Mouse (Mus musculus): ENCODE data around the gene Prps2. TPM values are rescaled to one million over a fixed set of nuclear protein-coding genes. Genes with fewer than 3 reads are reported as not detected.

Gene Prps2
- polyA plus RNA-seq, 1 experiment from 2014 or later = 35.6 TPM

- Histone ChIP-seq H3K4me1 (replicated peaks) (no peaks in the 10 kb centered on the region), H3K27me3 (replicated peaks) (no peaks in the 10 kb centered on the region), H3K36me3 (no peaks in the 10 kb centered on the region), H3K4me2 (replicated peaks) (no peak overlapping the region), H3K9ac (no peak overlapping the region), H3K27ac (no peak overlapping the region), H3K4me3 (replicated peaks) (no peak overlapping the region), H3K9me3 (no peaks in the 10 kb centered on the region)
- no peak for ATAC-seq
- WGBS = 73% methylated on average over 1 of the region's 1 CpGs
These were observed 38.2 kb downstream of the Prps2 start for GRCm38 (mm10) chrX:167344356-167344755.

DNA sequence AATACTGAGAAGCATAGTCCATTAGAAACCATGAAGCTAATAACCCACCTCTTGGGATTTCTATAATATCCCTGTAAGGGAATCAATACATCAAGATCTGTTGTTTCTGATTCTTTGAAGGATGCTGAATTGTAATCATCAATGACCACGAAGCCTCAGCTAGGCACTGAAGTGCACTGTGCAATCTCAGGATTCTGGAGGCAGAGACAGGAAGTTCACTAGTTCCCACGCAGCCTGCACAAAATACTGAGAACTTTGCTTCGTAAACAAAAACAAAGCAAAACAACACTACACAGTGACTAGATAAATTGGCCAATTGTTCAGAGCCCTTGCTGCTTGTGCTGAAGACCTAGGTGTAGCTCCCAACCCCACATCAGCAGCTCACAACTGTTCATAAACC, 40.7 kb downstream of the Prps2 start:
- H3K27ac ChIP-seq = no peak overlapping the region
- no peak overlapping the region for H3K4me3 ChIP-seq (replicated peaks)
- H3K4me1 ChIP-seq (replicated peaks) = no peaks in the 10 kb centered on the region
- no peaks in the 10 kb centered on the region for H3K36me3 ChIP-seq
- no peak for ATAC-seq
- WGBS = 90% methylated on average over 3 of the region's 3 CpGs
- H3K27me3 ChIP-seq (replicated peaks) = no peaks in the 10 kb centered on the region
- no peak overlapping the region for H3K9ac ChIP-seq
- H3K9me3 ChIP-seq = no peaks in the 10 kb centered on the region
- no peak overlapping the region for H3K4me2 ChIP-seq (replicated peaks)

- ATAC-seq = no peak
- Histone ChIP-seq H3K27ac (no peak overlapping the region), H3K4me1 (replicated peaks) (no peaks in the 10 kb centered on the region), H3K4me2 (replicated peaks) (no peak overlapping the region), H3K36me3 (no peaks in the 10 kb centered on the region), H3K4me3 (replicated peaks) (no peak overlapping the region), H3K27me3 (replicated peaks) (no peaks in the 10 kb centered on the region), H3K9me3 (no peaks in the 10 kb centered on the region), H3K9ac (no peak overlapping the region)
- 86% methylated on average over 2 of the region's 2 CpGs for WGBS
These were observed 42.4 kb downstream of the Prps2 start for GRCm38 (mm10) chrX:167340190-167340589.

DNA sequence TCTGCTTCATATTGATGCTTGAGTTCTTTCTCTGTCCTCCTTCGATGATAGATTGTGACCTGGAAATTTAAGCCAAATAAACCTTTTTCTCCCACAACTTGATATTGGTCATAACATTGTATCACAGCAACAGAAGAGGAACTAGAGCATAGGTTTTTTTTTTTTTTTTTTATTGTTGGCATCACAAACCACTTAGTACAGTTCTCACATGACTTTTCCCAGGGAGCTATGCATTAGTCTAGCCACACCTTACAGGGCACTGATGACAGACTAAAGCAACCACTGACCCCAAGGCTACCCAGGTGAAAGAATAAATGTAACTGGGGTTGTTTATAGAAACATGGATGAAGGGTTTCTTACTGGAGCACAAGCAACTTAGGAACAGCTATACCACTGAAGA, 44.6 kb downstream of the Prps2 start:
- Histone ChIP-seq H3K4me3 (replicated peaks) (no peak overlapping the region), H3K4me2 (replicated peaks) (no peak overlapping the region), H3K4me1 (replicated peaks) (no peaks in the 10 kb centered on the region), H3K27ac (no peak overlapping the region), H3K36me3 (no peaks in the 10 kb centered on the region), H3K9ac (no peak overlapping the region), H3K9me3 (no peaks in the 10 kb centered on the region), H3K27me3 (replicated peaks) (no peaks in the 10 kb centered on the region)
- WGBS = 97% methylated on average over 1 of the region's 1 CpGs
- ATAC-seq = no peak

DNA sequence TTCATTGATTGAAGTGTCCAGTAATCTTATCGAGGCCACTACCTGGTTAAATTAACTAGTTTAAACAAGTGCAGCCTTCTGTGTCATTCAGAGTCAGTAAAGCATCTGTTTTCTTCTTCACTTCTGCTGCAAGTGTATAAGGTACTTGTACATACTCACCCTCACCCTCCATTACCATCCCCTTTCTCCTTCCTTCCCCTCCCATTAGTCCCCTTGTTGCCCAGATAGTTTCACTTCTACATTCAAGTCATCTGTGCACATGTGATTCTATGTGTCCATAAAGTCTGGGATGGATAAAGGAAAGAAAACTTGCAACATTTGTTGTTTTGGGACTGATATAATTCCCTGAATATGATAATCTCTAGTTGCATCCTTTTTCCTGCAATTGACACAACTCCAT, 48.0 kb downstream of the Prps2 start:
- no peaks in the 10 kb centered on the region for H3K36me3 ChIP-seq
- no peak overlapping the region for H3K4me2 ChIP-seq (replicated peaks)
- no peaks in the 10 kb centered on the region for H3K4me1 ChIP-seq (replicated peaks)
- no peaks in the 10 kb centered on the region for H3K9me3 ChIP-seq
- 73% methylated on average over 1 of the region's 1 CpGs for WGBS
- no peaks in the 10 kb centered on the region for H3K27me3 ChIP-seq (replicated peaks)
- no peak for ATAC-seq
- no peak overlapping the region for H3K9ac ChIP-seq
- H3K27ac ChIP-seq = no peak overlapping the region
- H3K4me3 ChIP-seq (replicated peaks) = no peak overlapping the region

DNA sequence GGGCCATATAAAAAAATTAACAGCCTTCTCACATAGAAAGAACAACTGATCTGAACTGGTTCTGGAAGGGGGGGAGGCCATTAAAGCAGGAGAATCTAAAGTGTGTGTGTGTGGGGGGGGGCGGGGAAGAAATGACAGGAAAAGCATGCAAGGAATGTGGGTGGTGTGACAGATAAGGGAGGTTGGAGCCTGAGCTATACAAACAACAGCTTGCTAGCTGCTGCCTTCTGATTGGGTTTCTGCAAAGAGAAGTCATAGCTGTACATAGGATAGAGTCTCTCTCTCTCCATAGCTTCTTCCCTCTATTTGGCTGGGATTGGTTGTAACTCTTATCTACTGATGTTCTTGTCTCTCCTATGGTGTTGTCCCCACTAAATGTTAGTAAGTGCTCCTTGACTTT, 49.9 kb downstream of the Prps2 start:
- Histone ChIP-seq H3K4me1 (replicated peaks) (no peaks in the 10 kb centered on the region), H3K4me3 (replicated peaks) (no peak overlapping the region), H3K27ac (no peak overlapping the region), H3K27me3 (replicated peaks) (no peaks in the 10 kb centered on the region), H3K9ac (no peak overlapping the region), H3K9me3 (no peaks in the 10 kb centered on the region), H3K36me3 (no peaks in the 10 kb centered on the region), H3K4me2 (replicated peaks) (no peak overlapping the region)
- no peak; the same call in 1 of the 2 replicates for ATAC-seq
- WGBS = 57% methylated on average over 1 of the region's 1 CpGs

GRCm38 (mm10) chrX:167330993-167331392, 51.6 kb downstream of the Prps2 start:
- H3K27me3 ChIP-seq (replicated peaks) = no peaks in the 10 kb centered on the region
- no peaks in the 10 kb centered on the region for H3K9me3 ChIP-seq
- ATAC-seq = no peak

DNA sequence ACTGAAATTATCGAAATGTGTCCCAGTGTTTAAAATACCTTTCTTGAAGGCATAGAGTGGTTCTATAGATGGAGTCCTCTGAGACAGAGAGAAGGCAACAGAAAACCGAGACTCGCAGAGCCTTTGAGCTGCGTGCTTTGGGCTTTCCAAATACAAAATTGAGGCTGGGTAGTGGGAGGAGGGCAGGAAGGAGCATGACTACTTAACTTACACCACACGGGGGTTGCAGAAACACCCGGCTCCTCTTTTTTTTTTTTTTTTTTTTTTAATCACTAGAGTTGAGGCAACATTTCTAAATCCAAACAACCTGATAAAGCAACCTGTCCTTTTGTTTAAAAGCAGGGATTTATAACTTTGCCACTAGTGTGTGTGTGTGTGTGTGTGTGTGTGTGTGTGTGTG, 52.1 kb downstream of the Prps2 start, which contains the start of gene Tlr7:
Tlr7 (minus strand) TSS at position 160 of the 400 bp plus-strand sequence.
- Histone ChIP-seq H3K9me3 (no peaks in the 10 kb centered on the region), H3K9ac (no peak within 1 kb of the TSS), H3K4me2 (replicated peaks) (no peak within 1 kb of the TSS), H3K27ac (no peak within 1 kb of the TSS), H3K4me1 (replicated peaks) (no peaks in the 10 kb centered on the region), H3K36me3 (no peaks in the 10 kb centered on the region), H3K27me3 (replicated peaks) (no peaks in the 10 kb centered on the region), H3K4me3 (replicated peaks) (no peak within 1 kb of the TSS)
- 78% methylated on average over 6 of the region's 6 CpGs for WGBS
- no peak for ATAC-seq

More at GRCm38 (mm10) chrX:167330993-167331392, 51.6 kb downstream of the Prps2 start:
- no peak overlapping the region for H3K9ac ChIP-seq
- H3K4me3 ChIP-seq (replicated peaks) = no peak overlapping the region
- H3K4me1 ChIP-seq (replicated peaks) = no peaks in the 10 kb centered on the region
- no peak overlapping the region for H3K27ac ChIP-seq
- 71% methylated on average over 4 of the region's 4 CpGs for WGBS
- no peak overlapping the region for H3K4me2 ChIP-seq (replicated peaks)
- no peaks in the 10 kb centered on the region for H3K36me3 ChIP-seq

DNA sequence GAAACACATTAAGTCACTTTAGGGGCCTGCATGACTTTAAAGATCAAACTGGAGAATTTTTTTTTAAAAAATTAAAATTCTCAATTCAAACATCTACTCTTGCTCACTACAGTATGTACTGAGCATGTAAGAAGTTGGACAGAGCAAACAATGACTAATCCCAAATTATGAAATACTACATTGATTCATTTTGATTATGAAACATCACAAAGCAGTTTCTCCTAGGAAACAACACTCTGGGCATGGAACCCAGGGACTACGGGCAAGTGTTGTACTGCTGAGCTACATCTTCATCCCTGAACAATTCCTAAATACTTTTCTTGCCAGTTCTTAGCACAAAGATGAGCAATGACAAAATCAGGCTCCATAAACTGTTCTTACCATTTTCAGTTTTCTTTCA, 52.9 kb downstream of the Prps2 start:
- Histone ChIP-seq H3K9ac (no peak overlapping the region), H3K36me3 (no peaks in the 10 kb centered on the region), H3K9me3 (no peaks in the 10 kb centered on the region), H3K4me2 (replicated peaks) (no peak overlapping the region), H3K4me1 (replicated peaks) (no peaks in the 10 kb centered on the region), H3K27me3 (replicated peaks) (no peaks in the 10 kb centered on the region), H3K4me3 (replicated peaks) (no peak overlapping the region), H3K27ac (no peak overlapping the region)
- no peak for ATAC-seq
- 93% methylated on average over 1 of the region's 1 CpGs for WGBS

GRCm38 (mm10) chrX:167329098-167329497, 53.5 kb downstream of the Prps2 start:
- Histone ChIP-seq H3K4me3 (replicated peaks) (no peak overlapping the region), H3K9me3 (no peaks in the 10 kb centered on the region), H3K9ac (no peak overlapping the region), H3K4me2 (replicated peaks) (no peak overlapping the region), H3K36me3 (no peaks in the 10 kb centered on the region), H3K27me3 (replicated peaks) (no peaks in the 10 kb centered on the region), H3K4me1 (replicated peaks) (no peaks in the 10 kb centered on the region), H3K27ac (no peak overlapping the region)
- no peak for ATAC-seq
- WGBS = 74% methylated on average over 1 of the region's 1 CpGs

DNA sequence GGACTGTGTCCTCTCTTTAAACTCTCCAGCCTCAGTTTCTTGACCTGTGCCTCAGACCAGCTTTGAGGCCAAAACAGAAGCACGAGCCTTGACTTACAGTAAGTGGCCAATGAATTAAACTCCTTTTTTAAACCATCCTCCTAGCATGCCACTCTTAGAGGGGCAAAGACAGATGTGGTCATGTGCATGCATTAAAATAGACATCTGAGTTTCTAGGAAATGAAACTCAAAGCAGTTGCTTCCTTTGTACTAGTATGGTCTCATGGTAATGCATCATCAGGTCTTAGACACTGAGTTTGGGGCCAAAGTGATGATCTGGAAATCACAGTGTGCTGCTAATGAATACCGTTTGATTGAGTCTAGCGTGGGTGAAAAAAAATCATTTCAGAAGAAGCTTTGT, 54.0 kb downstream of the Prps2 start:
- H3K4me1 ChIP-seq (replicated peaks) = no peaks in the 10 kb centered on the region
- ATAC-seq = no peak
- H3K36me3 ChIP-seq = no peaks in the 10 kb centered on the region
- WGBS = 88% methylated on average over 3 of the region's 3 CpGs
- H3K27ac ChIP-seq = no peak overlapping the region
- H3K4me2 ChIP-seq (replicated peaks) = no peak overlapping the region
- H3K9me3 ChIP-seq = no peaks in the 10 kb centered on the region
- no peak overlapping the region for H3K9ac ChIP-seq
- H3K27me3 ChIP-seq (replicated peaks) = no peaks in the 10 kb centered on the region
- no peak overlapping the region for H3K4me3 ChIP-seq (replicated peaks)

DNA sequence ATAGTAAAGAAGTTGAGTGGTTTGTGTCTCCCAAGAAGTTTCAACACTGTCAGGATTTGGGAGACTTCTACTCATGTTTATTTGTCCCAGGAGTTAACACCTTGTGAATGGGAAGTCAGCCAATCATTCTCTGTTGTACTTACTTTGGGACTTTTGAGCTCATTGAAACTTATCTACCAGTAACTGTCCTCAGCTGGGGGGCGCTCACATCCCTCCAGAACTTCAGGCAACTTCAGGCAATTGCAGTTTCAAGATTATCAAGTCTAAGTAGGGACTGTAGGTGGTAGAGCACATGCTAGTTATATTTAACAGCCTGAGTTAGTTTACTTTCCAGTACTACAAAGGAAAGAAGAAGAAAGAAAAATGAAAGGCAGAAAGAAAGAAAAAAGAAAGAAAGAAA, 58.8 kb downstream of the Prps2 start:
- Histone ChIP-seq H3K27me3 (replicated peaks) (no peaks in the 10 kb centered on the region), H3K27ac (no peak overlapping the region), H3K36me3 (no peaks in the 10 kb centered on the region), H3K9ac (no peak overlapping the region), H3K9me3 (no peaks in the 10 kb centered on the region), H3K4me3 (replicated peaks) (no peak overlapping the region), H3K4me2 (replicated peaks) (no peak overlapping the region), H3K4me1 (replicated peaks) (no peaks in the 10 kb centered on the region)
- ATAC-seq = no peak
- WGBS = 52% methylated on average over 1 of the region's 1 CpGs

DNA sequence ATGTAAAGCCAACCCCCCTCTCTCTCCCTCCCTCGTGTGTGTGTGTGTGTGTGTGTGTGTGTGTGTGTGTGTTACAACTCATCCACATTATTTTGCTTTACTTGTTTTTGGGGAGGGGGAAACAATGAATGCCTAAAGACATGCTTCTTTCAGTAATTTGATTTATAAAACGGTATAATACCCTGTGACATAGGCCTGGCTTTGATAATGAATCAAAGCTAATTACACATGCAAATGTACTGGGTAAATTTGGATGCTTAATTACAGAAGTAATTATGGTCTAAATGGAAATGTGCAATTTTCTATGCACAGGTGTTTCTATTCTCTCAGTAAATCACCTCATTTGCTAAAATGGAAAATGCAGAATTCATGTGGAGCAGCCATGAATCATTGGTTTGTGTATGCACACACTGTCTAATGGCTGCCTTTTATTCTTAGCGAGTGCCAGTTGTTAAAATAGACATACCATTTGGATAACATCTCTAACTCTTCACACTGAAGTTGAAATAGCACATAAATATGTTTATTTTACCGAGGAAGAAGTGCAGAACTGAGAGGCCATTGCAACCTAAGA, 61.2 kb downstream of the Prps2 start:
- Histone ChIP-seq H3K4me3 (replicated peaks) (no peak overlapping the region), H3K27ac (no peak overlapping the region), H3K4me2 (replicated peaks) (no peak overlapping the region), H3K36me3 (no peaks in the 10 kb centered on the region), H3K9ac (no peak overlapping the region), H3K9me3 (no peaks in the 10 kb centered on the region), H3K27me3 (replicated peaks) (no peaks in the 10 kb centered on the region), H3K4me1 (replicated peaks) (no peaks in the 10 kb centered on the region)
- ATAC-seq = no peak
- WGBS = 60% methylated on average over 4 of the region's 4 CpGs
